Mouse (Mus musculus) cortical plate, adult 2 months (tissue): ENCODE measurements around the gene 1700028P14Rik.

ENCODE experiments used
- CTCF ChIP-seq: fragments of 200-500 bp; IDR thresholded peaks from 2 replicates; pipeline ENCODE4 v1.5.1; 2011; ENCODE audit warnings: mild to moderate bottlenecking, control low read depth, low read length; ENCODE audit not compliant: insufficient read depth; ENCODE audit errors: extremely low read depth
- POLR2A ChIP-seq: fragments of 200-500 bp; IDR thresholded peaks from 2 replicates; pipeline ENCODE4 v1.6.1; 2011; ENCODE audit warnings: mild to moderate bottlenecking, low read length, control low read depth; ENCODE audit not compliant: insufficient read depth; ENCODE audit errors: extremely low read depth

- TF ChIP-seq POLR2A (no peak), CTCF (no peak)
Measured at GRCm38 (mm10) chr19:23688421-23688946, 35.9 kb upstream of the 1700028P14Rik start.
